Mouse (Mus musculus) heart, postnatal 25 days (tissue): ENCODE measurements at regions not wholly inside any gene's neighbourhood (a gene's known extent, or its start where the extent isn't known, plus 50 kb on each side); places are given as distances from the start of the nearest gene placed in this dataset.

Experiments used
- DNase-seq: peaks from one replicate; pipeline ENCODE4 v3.0.0; 2022; ENCODE audit warnings: low spot score
- intact Hi-C: fragments of 180-260 bp; cut with DNase I; formaldehyde crosslinking; loops from one replicate; pipeline ENCODE4 v1.15.1; 2025

DNA sequence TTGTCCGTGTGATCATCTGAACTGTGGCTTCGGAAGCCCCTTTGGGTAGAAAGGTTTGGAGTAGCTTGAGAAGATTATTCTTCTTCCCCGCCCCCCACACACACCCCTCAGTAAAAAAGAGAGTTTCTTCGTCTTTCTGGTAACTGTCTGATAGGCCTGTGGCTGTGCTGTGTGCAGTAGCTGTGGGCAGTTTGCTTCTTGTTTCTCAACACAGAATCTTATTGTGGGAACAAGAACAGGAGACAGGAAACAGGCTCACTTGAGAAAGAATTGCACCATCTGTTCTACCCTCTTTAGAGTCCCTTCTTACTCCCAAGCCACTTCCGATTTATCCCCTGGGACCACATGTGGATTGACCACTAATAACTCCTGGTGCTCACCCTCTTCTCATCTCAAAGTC, 140.5 kb downstream of the BC067074 start:
- DNase-seq: no peak
- intact Hi-C loops: loop anchor here (5.0 kb wide), 1 partner anchor 84 kb away; no protein-coding TSS in a partner anchor

DNA sequence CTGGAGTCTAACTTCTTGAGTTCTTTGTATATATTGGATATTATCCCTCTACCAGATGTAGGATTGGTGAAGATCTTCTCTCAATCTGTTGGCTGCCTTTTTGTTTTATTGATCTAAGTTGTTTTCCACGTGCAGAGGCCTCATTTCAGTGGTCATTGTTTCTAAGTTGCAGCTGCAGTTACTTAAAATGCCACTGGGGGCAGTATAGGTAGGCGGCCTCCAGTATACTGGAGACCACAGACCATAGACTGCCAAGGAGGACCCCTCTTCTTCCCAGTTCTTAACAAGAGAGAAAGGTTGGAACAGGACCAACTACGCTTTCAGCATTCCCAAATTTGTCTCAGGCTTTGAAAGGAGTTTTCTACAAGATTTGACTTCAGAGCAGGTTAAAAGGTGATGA, 136.7 kb downstream of the BC067074 start:
- intact Hi-C loops: loop anchor here (2.0 to 5.0 kb wide), 2 partner anchors 88 to 189 kb away; partner anchors contain the start of gene Snx18
- no peak for DNase-seq
